Mouse (Mus musculus): ENCODE data around the gene Wdr24. TPM values are rescaled to one million over a fixed set of nuclear protein-coding genes. Genes with fewer than 3 reads are reported as not detected.

Gene Wdr24
- polyA plus RNA-seq, 1 experiment: 33.6 TPM

DNA sequence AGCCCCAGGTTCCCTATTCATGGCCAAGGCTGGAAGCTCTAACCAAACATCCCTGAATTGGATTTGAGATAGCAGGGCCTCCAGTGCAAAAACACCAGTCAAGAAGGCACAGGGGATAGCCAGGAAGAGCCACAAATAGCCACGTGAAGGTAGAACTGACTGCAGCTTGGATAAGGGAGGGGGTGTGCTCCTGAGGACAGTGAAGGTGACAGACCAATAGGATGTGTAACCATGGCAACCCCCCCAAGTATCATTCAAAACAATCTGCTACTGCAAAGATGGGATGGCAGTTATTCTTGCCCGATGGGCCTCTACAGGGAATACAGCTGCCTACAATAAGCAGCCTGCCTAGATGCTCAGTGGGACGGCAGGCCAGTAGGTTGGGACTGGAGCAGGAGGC lies 14.1 kb downstream of the Wdr24 start:
- no peak for DNase-seq (ENCODE audit: low read depth in 1 of 2, low spot score in 2 of 2)
- TF ChIP-seq CTCF (IDR thresholded peaks at IDR 0.05; ENCODE audit: extremely low read depth, insufficient read depth, insufficient read length, insufficient replicate concordance) (no peak), POLR2A (IDR thresholded peaks at IDR 0.05; ENCODE audit: low read depth, low read length) (no peak)
- WGBS: 74% methylated on average over 3 of the region's 3 CpGs
- Histone ChIP-seq H3K27ac (ENCODE audit: insufficient read depth, low read length) (no peak overlapping the region), H3K4me1 (ENCODE audit: control insufficient read depth, insufficient read depth, insufficient read length) (peaks cover 10% of the 10 kb centered on the region), H3K27me3 (ENCODE audit: control insufficient read depth, insufficient read depth, low read length) (no peaks in the 10 kb centered on the region), H3K36me3 (ENCODE audit: control insufficient read depth, insufficient read depth, low read length) (peaks cover 30% of the 10 kb centered on the region), H3K4me3 (ENCODE audit: extremely low read depth, insufficient read depth, insufficient read length) (no peak overlapping the region)

DNA sequence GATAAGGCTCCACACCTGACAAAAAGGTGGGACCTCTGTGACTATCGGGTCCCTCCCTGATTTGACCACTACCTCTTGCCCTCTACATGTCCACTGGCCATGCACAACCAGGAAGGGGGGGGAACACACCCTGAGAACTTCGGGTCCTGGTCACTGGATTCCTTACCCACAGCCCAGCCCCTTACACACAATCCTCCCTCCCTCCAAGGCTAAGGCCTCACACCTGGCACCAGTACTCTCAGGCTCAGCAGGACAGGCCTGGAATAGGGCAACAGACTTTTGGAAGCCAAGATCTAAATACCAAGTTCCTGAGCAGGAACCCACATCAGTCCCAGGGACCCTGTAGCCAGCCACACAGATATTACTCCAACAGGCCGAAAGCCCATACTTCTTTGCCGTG lies 15.5 kb downstream of the Wdr24 start:
- TF ChIP-seq CTCF (IDR thresholded peaks at IDR 0.05; ENCODE audit: extremely low read depth, insufficient read depth, insufficient read length, insufficient replicate concordance) (no peak), POLR2A (IDR thresholded peaks at IDR 0.05; ENCODE audit: low read depth, low read length) (no peak)
- no peak for DNase-seq (ENCODE audit: low read depth in 1 of 2, low spot score in 2 of 2)
- Histone ChIP-seq H3K27me3 (ENCODE audit: control insufficient read depth, insufficient read depth, low read length) (no peaks in the 10 kb centered on the region), H3K4me3 (ENCODE audit: extremely low read depth, insufficient read depth, insufficient read length) (no peak overlapping the region), H3K36me3 (ENCODE audit: control insufficient read depth, insufficient read depth, low read length) (peaks cover 30% of the 10 kb centered on the region), H3K4me1 (ENCODE audit: control insufficient read depth, insufficient read depth, insufficient read length) (peaks cover 16% of the 10 kb centered on the region), H3K27ac (ENCODE audit: insufficient read depth, low read length) (no peak overlapping the region)
- WGBS: 90% methylated on average over 4 of the region's 4 CpGs

DNA sequence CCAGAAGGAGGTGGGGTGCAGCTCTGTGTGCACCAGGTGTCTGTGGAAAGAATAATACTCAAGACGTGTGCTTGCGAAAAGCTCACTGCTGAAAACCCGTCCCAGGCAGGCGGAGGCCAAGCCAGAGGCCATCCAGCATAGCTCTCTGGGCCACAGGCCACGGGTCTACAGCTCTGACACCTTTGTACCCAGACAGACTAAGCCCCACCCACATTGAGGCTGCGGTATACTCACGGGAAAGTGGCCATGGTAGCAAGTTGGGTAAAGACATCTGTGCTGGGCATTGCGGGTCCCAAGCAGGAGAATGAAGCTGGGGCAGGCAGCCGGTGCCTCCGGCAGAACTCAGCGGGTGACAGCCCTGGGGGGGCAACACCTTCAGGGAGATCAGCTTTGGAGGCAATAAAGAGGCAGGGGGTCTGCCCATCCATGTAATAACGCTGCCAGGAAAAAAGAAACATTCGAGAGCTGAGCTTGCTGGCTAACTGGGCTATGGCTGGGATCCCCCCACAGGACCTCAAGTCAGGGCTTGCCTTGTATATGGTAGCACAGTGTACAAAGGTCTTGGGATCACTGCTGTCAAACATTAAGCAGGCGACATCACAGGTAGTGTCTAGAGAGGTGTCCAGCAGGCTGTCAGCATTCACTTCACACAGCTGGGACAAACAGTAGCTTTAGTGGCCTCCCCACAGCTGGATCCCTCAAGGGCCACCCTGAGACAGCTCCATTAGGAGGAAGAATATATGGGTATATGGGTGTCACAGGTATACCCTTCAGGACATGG lies 16.2 kb downstream of the Wdr24 start:
- 93% methylated on average over 14 of the region's 14 CpGs for WGBS
- no peaks in the 10 kb centered on the region for H3K27me3 ChIP-seq (ENCODE audit: control insufficient read depth, insufficient read depth, low read length)
- H3K27ac ChIP-seq (ENCODE audit: insufficient read depth, low read length): no peak overlapping the region
- peaks cover 13% of the 10 kb centered on the region for H3K4me1 ChIP-seq (ENCODE audit: control insufficient read depth, insufficient read depth, insufficient read length)
- H3K4me3 ChIP-seq (ENCODE audit: extremely low read depth, insufficient read depth, insufficient read length): no peak overlapping the region
- TF ChIP-seq POLR2A (IDR thresholded peaks at IDR 0.05; ENCODE audit: low read depth, low read length) (no peak), CTCF (IDR thresholded peaks at IDR 0.05; ENCODE audit: extremely low read depth, insufficient read depth, insufficient read length, insufficient replicate concordance) (no peak)
- DNase-seq (ENCODE audit: low read depth in 1 of 2, low spot score in 2 of 2): no peak
- peaks cover 30% of the 10 kb centered on the region for H3K36me3 ChIP-seq (ENCODE audit: control insufficient read depth, insufficient read depth, low read length)

DNA sequence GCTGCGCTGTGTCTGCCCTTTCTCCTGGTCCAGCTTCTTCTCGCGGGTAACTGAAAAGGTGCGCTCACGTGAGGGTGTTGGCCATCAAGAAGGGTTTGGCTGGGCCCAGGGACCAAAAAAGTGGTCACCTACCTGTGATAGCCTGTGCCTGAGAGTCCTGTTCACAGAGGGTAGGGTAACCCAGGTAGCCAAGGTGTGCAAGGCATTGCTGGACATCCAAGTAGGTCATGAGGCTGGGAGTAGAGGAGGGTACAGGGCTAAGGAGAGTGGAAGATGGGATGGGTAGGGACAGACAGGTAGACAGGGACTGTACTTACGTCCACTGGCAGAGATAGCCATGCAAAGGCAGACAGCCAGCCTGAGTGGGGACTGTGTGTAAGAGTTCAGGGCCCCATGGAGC lies 17.1 kb downstream of the Wdr24 start:
- Histone ChIP-seq H3K27ac (ENCODE audit: insufficient read depth, low read length) (no peak overlapping the region), H3K4me3 (ENCODE audit: extremely low read depth, insufficient read depth, insufficient read length) (no peak overlapping the region), H3K4me1 (ENCODE audit: control insufficient read depth, insufficient read depth, insufficient read length) (peaks cover 19% of the 10 kb centered on the region), H3K36me3 (ENCODE audit: control insufficient read depth, insufficient read depth, low read length) (peaks cover 30% of the 10 kb centered on the region), H3K27me3 (ENCODE audit: control insufficient read depth, insufficient read depth, low read length) (no peaks in the 10 kb centered on the region)
- no peak for TF ChIP-seq POLR2A (IDR thresholded peaks at IDR 0.05; ENCODE audit: low read depth, low read length)
- no peak for TF ChIP-seq CTCF (IDR thresholded peaks at IDR 0.05; ENCODE audit: extremely low read depth, insufficient read depth, insufficient read length, insufficient replicate concordance)
- 95% methylated on average over 6 of the region's 6 CpGs for WGBS
- no peak for DNase-seq (ENCODE audit: low read depth in 1 of 2, low spot score in 2 of 2)

DNA sequence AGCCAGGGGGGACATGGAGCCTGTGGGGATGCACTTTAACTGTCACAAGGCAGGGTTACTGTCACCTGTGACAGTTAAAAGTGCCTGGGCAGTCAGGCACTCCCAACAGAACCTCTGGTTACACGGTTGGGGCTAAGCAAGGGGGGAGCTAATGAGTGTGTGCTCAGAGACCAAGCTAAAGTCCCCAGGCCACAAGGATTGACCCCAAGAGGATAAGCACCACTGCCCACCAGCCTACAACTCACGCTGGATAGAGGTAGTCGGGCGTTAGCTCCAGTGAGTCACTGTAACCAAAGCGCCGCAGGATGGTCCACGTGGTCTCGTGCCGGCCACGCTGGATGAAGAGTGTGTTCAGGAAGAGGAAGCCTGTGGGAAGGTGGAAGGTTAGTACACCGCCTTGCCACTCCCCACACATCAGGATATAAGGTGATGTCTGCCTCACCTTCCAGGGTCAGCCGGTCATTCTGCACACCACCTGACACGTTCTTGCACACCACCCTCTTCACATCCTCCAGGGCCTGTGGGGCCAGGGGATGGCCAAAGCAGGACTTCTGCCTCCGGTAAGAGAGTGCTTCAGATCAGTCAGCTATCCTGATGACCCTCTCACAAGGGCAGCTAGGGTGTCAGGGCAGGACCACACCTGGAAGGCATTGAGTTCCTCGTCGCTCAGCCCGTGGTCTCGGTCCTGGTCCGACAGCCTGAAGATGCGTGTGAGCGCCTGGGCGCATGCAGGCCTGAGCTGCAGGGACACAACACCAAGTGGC lies 17.9 kb downstream of the Wdr24 start, which contains the start of gene Gm20683:
Gene Gm20683, minus strand, starts transcription at position 647 of the 764 bp plus-strand sequence.
- TF ChIP-seq CTCF (IDR thresholded peaks at IDR 0.05; ENCODE audit: extremely low read depth, insufficient read depth, insufficient read length, insufficient replicate concordance) (no peak), POLR2A (IDR thresholded peaks at IDR 0.05; ENCODE audit: low read depth, low read length) (no peak)
- no peak within 1 kb of the TSS for H3K4me3 ChIP-seq (ENCODE audit: extremely low read depth, insufficient read depth, insufficient read length)
- H3K27ac ChIP-seq (ENCODE audit: insufficient read depth, low read length): no peak within 1 kb of the TSS
- WGBS: 97% methylated on average over 22 of the region's 22 CpGs
- peaks cover 30% of the 10 kb centered on the region for H3K36me3 ChIP-seq (ENCODE audit: control insufficient read depth, insufficient read depth, low read length)
- DNase-seq (ENCODE audit: low read depth in 1 of 2, low spot score in 2 of 2): no peak
- H3K27me3 ChIP-seq (ENCODE audit: control insufficient read depth, insufficient read depth, low read length): no peaks in the 10 kb centered on the region
- H3K4me1 ChIP-seq (ENCODE audit: control insufficient read depth, insufficient read depth, insufficient read length): peaks cover 19% of the 10 kb centered on the region

DNA sequence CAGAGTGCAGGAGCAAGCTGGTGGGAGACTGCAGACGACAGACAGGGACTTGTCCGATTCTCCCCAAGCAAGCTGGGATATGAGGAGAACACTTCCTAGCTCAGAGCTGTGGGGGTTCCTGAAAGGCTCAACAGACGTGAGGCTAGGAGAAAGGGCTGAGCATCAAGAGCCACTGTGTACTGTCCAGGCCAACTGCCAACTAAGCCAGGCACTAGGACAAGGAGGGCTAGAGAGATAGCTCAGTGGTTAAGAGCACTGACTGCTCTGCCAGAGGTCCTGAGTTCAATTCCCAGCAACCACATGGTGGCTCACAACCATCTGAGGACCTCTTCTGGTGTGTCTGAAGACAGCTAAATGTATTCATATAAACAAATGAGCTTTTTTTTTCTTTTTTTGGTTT lies 19.1 kb downstream of the Wdr24 start:
- Histone ChIP-seq H3K4me3 (ENCODE audit: extremely low read depth, insufficient read depth, insufficient read length) (no peak overlapping the region), H3K27ac (ENCODE audit: insufficient read depth, low read length) (no peak overlapping the region), H3K4me1 (ENCODE audit: control insufficient read depth, insufficient read depth, insufficient read length) (peaks cover 15% of the 10 kb centered on the region), H3K27me3 (ENCODE audit: control insufficient read depth, insufficient read depth, low read length) (no peaks in the 10 kb centered on the region), H3K36me3 (ENCODE audit: control insufficient read depth, insufficient read depth, low read length) (peaks cover 30% of the 10 kb centered on the region)
- TF ChIP-seq CTCF (IDR thresholded peaks at IDR 0.05; ENCODE audit: extremely low read depth, insufficient read depth, insufficient read length, insufficient replicate concordance) (no peak), POLR2A (IDR thresholded peaks at IDR 0.05; ENCODE audit: low read depth, low read length) (no peak)
- no peak for DNase-seq (ENCODE audit: low read depth in 1 of 2, low spot score in 2 of 2)
- 90% methylated on average over 3 of the region's 3 CpGs for WGBS
